Mouse (Mus musculus): ENCODE data around the gene Phf24.
A peak's percentile ranks its signal among the peaks of the same experiment; 100 is the strongest.

Gene Phf24

GRCm38 (mm10) chr4:42915311-42915710 is 1.1 kb upstream of the Phf24 start:
- DNase-seq, result no peak

DNA sequence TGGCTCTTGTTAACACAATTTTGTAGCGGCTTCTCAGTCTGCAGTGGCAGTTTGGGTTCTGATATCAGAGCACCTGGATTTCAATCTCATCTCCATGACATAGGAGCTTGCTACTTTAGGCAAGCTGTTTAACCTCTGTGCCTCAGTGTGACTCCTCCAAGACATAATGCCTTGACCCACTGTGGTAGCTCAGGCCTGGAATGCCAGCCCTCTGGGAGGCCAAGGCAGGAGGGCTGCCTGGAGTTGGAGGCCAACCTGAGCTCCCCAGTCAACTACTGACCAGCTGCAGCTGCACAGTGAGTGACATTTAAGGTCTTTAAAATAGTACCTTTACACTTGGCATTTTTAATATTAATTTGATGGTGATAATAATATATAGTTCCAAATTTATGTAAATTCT is 494 bp upstream of the Phf24 start:
- DNase-seq, result no peak

DNA sequence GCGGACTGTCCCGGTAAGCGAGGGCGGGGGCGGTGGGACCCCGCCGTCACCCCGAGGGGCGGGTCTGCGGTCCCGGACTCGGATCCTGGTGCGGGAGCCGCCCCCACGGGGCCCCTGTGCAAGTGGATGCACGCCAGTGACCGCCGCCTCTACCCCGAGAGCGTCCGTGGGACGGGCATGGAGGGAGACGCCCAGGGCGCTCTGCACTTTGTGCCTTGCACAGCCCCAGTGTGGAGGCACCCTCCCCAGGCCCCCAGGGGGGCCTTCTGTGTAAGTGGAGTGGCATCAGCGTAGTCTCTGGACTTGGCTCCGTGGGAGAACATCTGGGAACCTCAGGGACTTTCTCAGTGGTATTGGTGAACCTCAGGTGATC is 928 bp downstream of the Phf24 start:
- DNase-seq, result peak; percentile 15

DNA sequence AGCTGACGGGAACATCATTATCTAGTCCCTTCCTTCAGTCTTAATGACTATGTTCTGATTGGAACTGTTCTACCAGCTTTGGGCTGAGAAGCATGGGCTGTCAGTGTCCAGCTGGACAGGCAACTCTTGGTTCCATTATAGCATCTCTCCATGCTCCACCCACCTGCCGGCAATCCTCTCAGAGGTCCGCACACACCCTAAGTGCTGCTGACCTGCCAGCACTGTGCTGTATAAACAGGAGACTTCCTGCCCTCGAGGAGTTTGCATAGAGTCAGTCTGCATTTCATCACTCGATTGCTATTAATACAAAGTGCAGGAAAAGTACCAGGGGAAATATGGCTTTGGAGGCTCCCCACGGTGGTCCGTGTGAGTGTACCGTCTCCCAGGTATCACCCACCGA is 4.3 kb downstream of the Phf24 start:
- no peak for DNase-seq

- no peak for DNase-seq
Measured at GRCm38 (mm10) chr4:42921536-42921935, 5.1 kb downstream of the Phf24 start.

- DNase-seq, result no peak
Measured at GRCm38 (mm10) chr4:42922056-42922455, 5.6 kb downstream of the Phf24 start.

DNA sequence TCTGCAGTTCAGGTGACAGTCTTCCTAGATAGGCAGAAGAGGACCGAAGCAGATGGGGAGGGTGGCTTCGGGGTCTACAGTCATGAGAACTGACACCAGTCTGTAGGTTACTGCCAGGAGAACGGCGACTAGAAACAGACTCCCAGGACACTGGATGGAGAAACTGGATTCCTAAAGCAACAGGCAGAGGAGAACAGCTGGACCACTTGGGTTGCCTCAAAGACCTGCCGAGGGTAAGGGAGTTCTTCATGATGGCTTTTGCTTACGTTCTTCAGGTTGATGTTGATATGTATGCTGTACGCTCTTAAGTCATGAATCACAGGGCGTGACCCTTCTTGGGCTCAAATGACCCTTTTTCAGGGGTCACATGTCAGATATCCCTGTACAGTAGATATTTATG is 6.0 kb downstream of the Phf24 start:
- no peak for DNase-seq

GRCm38 (mm10) chr4:42924095-42924710 is 7.7 kb downstream of the Phf24 start:
- DNase-seq, result no peak

DNA sequence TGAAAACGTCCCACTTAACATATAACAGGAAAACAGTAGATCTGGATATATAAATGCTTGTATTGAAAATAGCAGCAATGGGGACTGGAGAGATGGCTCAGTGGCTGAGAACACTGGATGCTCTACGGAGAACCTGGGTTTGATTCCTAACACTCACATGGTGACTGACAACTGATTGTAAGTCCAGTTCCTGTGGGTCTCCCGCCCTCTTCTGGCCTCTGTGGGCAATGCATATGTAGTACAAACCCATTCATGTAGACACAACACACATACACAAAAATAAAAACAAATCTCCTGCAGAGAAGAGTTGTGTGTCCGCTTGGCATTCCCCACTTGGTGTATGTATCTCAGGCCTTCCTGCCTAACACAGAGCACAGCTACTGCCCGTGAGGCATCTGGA is 11.7 kb downstream of the Phf24 start:
- DNase-seq, result no peak

GRCm38 (mm10) chr4:42928952-42929351 is 12.5 kb downstream of the Phf24 start:
- no peak for DNase-seq

DNA sequence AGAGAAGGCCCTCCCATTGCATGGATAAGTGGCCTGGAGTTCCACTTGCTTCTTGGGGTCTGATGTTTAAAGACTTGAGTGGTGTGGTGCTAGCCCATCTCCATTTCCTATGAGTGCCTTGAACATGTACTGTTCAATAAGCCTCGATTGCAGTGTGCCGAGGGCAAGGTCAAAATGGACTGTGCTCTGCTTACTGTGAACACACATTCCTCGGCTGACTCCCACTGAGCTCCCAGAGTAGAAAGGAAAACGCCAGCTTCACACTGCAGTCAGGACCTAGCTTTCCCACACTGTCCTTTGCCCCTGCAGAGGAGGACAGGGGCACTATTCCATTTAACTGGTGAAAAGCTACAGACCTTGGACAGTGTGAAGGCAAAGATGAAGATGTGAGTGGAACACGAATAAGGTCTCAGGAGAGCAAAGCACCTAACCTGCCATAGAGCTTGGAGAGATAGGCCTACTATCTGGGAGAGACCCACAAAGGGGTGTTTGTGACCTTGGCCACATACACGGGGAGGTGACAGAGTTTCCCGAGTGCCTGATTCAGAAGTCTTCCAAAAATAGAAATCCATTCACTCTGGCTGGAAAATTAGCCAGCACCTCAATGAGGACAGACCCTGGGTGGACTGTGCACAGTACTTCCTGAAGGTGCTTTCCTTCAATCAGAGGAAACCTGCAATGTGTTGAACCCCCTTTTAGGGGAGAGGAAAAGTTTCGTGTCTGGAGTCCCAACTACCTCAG is 15.9 kb downstream of the Phf24 start:
- DNase-seq, result no peak

DNA sequence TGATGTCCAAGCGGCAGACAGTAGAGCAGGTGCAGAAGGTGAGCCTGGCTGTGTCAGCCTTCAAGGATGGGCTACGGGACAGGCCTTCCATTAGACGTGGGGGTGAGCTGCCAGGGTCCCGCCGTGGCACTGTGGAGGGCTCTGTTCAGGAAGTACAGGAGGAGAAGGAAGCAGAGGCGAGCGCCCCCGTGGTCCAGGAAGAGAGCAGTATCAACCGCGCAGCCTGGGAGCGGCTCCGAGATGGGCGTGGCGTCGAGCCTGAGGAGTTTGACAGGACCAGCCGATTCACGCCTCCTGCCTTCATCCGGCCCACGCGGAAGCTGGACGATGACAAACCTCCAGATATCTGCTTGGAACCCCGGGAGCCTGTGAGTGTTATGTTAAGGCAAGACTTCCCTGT is 17.2 kb downstream of the Phf24 start:
- DNase-seq, result no peak

- DNase-seq, result no peak
Measured at GRCm38 (mm10) chr4:42941396-42941795, 24.9 kb downstream of the Phf24 start.

- DNase-seq, result no peak
Measured at GRCm38 (mm10) chr4:42943341-42943740, 26.9 kb downstream of the Phf24 start.

GRCm38 (mm10) chr4:42944185-42944584 is 27.7 kb downstream of the Phf24 start:
- no peak for DNase-seq

GRCm38 (mm10) chr4:42945043-42945442 is 28.6 kb downstream of the Phf24 start:
- DNase-seq, result no peak

DNA sequence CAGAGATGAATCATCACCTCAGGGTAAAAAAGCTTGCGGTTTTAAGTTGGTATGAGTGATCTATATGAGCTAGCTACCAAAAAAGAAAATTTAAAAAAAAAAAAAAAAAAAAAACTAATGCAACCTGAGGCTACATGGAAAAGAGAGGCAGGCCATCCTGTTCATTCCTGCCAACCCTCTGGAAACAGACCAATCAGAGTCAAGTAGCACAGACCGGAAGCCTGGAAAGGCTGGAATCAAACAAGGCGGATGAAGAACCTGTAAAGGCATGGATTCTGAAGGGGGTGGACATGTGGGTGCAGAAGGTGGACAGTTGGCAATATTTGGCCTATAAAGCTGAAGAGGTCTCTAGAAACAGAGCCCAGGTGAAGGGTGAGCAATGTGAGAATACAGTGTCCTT is 29.0 kb downstream of the Phf24 start:
- no peak for DNase-seq

DNA sequence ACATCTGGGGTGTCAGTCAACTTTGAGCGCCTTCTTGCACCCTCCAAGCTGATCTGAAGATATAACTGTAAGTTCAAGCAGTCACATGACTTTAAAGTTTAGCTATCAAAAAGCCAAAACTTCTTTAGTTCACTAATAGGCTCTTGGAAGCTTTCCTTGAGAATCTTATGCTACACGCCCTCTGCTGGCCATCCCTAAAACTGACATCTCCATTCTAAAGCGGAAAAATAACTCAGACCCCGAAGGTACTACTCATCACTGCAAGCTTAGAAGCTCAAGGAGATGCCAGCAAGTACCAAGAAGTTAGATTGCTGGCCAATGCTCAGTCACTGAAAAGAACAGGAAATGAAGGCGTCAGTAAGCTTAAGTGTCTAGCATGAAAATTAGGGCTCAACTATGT is 29.5 kb downstream of the Phf24 start:
- peak; percentile 77 for DNase-seq

DNA sequence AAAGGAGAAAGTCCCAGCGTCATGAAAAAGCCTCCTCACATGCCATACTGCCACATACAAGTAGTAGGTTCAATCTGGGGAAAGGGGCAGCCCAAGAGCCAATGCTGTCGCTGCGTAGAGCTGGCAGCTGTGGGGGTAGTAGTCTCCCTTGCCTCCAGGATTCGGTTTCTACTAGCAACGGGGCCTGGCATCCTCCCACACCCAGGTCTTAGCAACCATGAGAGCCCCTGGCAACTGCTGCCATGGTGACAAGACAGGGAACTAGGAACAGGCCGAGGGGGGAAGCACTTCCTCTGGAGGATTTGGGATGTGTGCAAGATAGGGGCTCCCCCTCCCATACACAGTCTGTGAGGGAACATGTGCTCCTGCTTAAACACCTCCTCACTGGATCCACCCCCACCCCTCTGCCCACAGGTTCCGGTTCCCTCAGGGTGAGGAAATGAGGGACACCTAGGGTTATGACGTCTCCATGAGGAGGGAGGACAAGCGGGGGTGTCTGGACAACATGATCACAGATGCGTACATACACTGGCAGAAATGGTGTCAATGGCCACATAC is 30.4 kb downstream of the Phf24 start:
- DNase-seq, result peak; percentile 46

DNA sequence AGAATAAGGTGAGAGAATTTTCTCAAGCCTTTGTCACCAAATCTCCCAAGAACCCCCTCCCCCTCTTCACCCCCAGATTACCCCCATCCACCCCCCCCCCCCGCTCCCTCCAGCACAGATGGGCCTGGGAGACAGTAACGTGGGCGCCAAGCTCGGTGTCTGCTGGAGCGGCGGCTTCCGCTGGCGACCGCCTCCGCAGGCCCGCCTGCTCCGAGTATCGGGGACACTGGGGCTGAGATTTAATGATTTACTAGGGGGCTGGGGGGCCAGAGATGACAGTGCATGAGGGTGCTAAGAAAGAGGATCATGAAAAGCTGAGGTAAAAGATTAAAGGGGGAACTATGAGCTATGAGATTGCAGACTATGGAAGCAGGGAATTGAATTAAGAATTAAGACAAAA is 32.1 kb downstream of the Phf24 start:
- DNase-seq, result peak; percentile 37

DNA sequence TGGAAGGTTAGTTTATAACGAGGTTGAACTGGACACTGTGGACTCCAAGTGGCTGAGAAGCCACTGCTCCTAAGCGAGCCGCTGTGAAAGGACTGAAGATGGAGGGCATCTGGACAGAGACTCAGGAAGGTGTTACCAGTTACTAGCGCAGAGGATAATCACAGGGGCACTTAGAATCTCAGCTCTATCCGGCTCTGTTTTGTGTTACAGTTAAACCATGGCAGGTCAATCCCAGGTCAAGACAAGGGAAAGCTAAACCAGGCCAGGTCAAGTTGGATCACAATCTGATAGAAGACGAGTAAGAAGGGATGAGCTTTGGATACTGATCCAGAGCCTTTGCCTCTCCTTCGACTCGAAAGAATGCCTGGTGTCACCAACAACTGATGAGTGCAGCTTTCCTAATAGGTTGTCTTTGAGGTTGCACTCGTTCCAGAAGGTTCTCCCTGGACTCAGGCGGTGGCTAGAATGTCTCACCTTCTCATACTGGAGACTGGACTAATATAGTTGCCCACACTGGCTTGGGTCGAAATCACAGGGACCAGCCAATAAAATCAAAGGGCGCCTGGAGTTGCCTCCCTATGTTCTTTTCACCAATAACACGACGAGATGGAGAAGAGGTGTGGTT is 32.7 kb downstream of the Phf24 start:
- no peak for DNase-seq

GRCm38 (mm10) chr4:42949676-42950051 is 33.2 kb downstream of the Phf24 start, which contains the start of gene Dnajb5:
Gene Dnajb5, plus strand, starts transcription at chr4:42949814.
- peak; percentile 100 for DNase-seq

DNA sequence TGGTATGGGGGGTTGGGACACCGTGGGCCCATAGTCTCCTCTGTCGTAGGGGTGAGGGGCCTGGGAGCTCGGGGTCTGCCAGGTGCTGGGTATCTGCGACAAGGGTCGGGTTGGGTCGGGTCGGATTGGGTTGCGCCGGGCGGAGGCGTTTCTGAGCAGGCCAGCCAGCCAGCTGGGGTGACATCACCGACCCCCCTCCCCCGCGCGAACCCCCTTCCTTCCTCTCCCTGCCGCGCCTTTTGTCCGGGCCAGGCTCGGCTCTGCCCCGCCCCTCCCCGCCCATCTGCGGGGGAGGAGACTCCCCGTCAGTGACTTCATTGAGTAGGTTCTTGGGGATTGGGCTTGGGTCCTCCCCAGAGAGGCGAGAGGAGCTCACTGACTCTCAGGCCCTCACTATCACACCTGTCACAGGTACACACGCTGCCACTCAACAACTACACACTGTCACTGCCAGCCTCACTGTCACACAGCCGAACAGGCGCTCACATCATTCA is 33.7 kb downstream of the Phf24 start:
- peak; percentile 85 for DNase-seq
